Comparison of ENCODE assay signal across 24 mouse cellular contexts in the genomic region with DNA sequence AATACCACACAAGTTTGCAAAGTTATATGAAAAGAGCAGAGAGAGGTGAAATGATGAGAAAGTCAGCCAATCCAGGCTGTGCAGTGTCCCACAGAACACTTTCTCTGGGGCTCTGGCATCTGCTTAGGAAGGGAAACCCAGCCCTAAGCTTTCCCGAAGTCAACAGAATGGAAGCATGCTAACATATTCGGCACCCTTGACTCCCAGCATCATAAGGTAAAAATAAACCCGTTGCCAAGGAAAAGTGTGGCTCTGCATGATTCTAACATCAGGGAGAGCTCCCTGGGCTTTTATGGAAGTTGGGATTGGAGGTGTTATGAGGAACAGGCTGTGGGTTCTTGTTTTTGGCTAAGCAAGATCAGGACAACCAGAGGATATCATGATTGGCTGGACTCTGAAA.
"Had no signal": no experiment of that assay in that cellular context is flagged by ENCODE, and none has a peak within 500 bp of the region (broad histone marks: within the 10 kb centered on the region; RNA-seq: fewer than 3 reads in every experiment).

No protein-coding gene starts in this region.

- ATAC-seq: hindbrain, embryonic 16.5 days; inflammation-experienced regulatory T-cells, adult 6 months; intestine, embryonic 15.5 days; intestine, postnatal 0 days; liver, embryonic 12.5 days had no signal

- H3K27ac ChIP-seq: gastrocnemius, adult 2 months; heart, adult 2 months; hindbrain, embryonic 10.5 days; hindbrain, embryonic 12.5 days; hindbrain, embryonic 14.5 days; intestine, embryonic 15.5 days; limb, embryonic 13.5 days; limb, embryonic 15.5 days; liver, embryonic 12.5 days; liver, embryonic 14.5 days had no signal

- DNase-seq: gastrocnemius, adult 2 months; gastrocnemius, postnatal 10 days; gastrocnemius, postnatal 25 days; heart, adult 2 months; heart, postnatal 10 days; heart, postnatal 4 days; kidney, adult 18-20 months; kidney, adult 8-10 months; kidney, postnatal 10 days; kidney, postnatal 36 days; layer of hippocampus, adult 9-11 months; layer of hippocampus, postnatal 36 days; left cerebral cortex, postnatal 4 days had no signal

- H3K4me3 ChIP-seq: gastrocnemius, adult 2 months; heart, adult 2 months; hindbrain, embryonic 10.5 days; hindbrain, embryonic 12.5 days; intestine, embryonic 15.5 days; limb, embryonic 13.5 days; limb, embryonic 15.5 days; liver, embryonic 12.5 days had no signal
